Mouse (Mus musculus) gastrocnemius, postnatal 25 days (tissue): ENCODE data around the gene Cplx3. TPM values are rescaled to one million over a fixed set of nuclear protein-coding genes. Genes with fewer than 3 reads are reported as not detected.

Source experiments
- DNase-seq: peaks from one replicate; pipeline ENCODE4 v3.0.0; 2022
- long read RNA-seq, 2 experiments: library from polyadenylated mRNA; stranded (forward); transcript quantifications; one replicate each; pipeline ENCODE4 v2.0.0; 2021
- total RNA-seq, 2 experiments: library from RNA; stranded (reverse); gene quantifications; 1 replicate in 1 of 2; 2 replicates in 1 of 2; pipeline ENCODE4 v1.2.3; 2021

The Cplx3 gene
- total RNA-seq: not detected
- long read RNA-seq, experiment 1: 0 reads
- long read RNA-seq, experiment 2: 0 reads

DNA sequence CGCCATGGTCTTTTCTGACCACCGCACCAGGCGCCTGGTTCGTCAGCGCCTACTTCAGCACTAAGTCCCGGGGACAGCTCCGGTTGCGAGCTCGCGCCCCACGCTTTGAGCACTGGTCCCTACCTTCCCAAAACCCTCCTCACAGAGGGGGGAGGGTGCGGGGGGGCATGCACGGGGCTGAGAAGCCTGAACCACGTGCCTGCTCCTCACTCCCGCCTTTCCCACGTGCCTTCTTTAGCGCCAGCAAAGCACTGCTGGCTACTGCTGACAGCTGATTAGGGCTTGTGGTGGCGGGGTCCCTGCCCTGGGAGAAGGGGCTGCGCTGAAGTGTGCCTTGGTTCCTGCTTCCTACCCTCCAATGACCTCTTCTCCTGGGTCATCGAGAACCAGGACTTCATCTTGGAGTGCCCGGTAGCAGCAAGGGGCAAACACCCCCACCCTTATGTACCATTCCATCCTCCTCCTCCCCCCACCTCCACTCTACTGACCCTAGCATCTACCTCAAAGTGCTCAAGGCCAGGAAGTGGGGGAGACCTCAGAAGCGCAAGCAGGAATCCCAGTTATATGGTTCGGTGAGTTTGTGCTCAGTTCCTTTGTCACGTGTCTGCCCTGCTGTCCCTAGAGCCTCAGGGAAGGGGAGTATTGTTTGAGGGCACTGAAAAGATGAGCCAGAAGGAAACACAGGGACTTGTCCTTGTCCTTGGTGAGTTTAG is at the start of gene Cplx3:
TSS of gene Cplx3 (minus strand) at position 143 of the 713 bp plus-strand sequence.
- DNase-seq: no peak

DNA sequence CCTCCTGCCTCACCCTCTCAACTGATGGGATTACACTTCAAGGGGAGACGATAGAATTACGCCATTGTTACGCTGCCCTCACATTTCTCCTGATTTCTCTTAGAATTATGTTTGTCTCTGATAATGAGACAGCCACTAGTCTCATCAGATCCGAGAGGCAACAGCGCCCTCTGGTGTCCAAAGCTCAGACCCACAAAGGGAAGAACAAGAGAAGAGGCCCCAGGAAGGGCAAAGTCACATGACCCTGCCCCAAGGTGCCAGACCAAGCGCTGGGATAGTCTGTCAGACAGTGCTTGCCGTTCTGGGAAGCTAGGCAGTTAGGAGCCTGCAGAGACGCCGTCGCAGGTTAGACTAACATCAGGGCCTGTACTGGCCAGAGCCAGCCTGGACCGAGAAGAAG is 49.7 kb upstream of the Cplx3 start:
- DNase-seq: peak; percentile 84

DNA sequence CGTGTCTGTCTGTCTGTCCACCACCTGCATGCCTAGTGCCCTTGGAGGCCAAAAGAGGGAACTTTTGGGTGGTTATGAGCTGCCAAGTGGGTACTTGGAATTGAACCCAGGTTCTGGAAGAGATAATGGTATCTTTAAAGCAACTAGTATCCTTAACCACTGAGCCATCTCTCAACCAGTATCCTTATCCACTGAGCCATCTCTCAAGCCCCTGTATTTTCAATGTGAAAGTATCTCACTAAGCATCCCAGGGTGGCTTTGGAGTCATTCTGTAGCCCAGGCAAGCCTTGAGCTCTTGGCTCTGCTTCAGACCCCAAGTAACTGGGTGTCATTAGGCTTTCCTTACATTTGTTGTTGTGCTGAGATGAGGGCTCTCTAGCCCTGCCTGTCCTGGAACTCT is 48.9 kb upstream of the Cplx3 start:
- DNase-seq: no peak

DNA sequence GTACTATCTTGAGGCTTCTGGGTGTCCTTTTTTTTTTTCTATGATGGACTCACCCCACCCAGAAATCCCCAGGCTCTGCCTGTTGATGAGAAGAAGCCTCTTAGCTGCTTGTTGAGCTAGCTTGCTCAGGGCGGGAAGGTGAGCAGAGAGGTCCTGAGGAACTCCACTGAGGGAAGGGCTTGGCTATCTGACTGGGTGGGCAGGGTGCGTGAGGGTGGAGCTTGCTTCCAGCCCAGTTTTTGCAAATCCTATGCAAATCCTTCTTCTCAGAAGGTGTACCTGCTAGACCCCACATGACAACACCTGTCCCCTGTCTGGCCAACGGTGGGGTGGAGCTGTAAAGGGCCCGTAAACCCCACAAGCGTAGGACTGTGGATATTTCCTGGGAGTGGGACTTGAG is 47.2 kb upstream of the Cplx3 start, which contains the start of gene Csk:
TSS of gene Csk (minus strand) at position 349 of the 400 bp plus-strand sequence.
- DNase-seq: no peak

DNA sequence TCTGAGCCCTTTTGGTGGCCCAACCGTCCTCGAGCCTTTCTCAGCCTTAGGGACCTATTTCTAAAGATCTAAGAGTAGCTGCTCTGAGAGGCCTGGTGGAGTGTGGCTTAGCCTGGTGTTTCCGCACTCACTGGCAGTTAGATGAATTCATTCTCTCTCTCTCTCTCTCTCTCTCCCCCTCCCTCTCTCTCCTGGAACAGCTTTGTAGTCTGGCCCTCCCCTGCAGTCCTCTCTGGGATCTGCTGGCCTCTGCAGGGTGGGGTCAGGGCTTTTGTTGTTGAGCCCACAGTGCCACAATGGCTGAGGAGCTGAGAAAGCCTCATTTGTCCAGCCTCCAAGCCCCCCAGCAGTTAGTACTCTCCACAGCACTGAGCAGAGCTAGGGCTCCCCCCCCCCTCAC is 46.8 kb upstream of the Cplx3 start:
- DNase-seq: no peak

DNA sequence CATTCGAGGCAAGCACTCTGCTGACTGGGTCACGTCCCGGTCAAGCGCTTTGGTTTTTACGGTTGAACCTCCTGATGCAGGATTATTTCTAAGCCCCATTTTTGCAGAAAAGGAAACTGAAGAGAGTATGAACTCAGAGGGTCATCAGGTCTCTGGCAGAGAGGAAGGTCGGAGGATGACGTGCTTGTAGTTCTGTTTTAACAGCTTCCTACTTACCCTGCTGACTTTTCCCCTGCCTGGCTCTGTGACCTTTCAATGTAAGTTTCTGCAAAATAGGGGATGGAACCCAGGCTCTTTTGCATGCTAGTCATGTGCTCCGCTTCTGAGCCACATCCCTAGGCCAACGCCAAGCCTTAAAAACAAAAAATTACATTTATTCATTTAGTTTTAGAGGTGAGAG is 46.3 kb upstream of the Cplx3 start:
- no peak for DNase-seq

DNA sequence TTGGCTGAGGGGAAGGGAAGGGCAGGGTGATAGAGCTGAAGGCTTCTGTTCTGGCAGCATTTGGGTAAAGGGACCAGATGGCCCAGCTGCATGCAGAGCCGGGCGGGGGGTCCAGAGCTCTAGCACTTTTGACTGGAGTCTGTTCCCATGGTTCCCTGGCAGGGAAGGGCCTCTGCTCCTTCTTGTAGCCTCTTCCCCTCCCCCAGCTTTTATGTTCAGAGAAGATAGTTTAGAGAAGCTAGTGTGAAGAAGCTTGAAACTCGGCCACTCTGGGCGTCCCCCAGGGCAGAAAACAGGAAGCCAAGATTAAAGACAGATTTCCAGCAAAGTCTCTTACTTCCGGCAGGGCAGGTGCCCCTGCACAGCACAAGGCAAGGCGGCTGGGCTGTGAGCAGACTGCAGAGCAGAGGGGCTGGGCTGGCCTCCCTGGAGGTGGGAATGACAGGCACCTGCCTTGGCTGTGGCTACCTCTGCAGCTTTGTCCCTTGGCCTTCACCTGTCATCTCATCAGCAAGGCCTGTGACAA is 44.8 kb upstream of the Cplx3 start:
- DNase-seq: no peak

DNA sequence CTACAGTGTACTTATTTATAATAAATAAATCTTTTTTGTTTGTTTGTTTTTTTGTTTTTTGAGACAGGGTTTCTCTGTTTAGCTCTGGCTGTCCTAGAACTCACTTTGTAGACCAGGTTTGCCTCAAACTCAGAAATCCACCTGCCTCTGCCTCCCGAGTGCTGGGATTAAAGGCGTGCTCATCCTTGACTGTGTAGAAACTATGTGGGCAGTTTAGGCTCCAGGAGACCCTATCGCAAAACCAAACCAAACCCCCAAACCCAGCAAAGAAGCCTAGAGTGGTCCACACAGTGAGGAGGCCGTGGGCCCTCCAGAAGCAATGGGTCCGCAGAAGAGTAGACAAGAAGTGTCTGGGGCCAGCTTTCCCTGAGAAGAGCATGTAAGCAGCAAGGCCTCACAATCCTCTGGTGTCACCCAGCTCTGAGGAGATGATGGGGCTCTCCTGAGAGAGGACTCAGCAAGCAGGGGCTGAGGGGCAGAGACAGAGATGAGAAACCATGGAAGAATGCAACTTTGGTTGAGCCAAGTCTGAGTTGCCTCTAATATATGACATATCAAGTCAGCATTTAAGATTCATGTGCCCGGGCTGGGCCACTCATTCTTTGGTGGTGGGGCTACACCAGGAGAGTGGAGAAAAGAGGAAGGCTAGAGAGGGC is 44.2 kb upstream of the Cplx3 start:
- DNase-seq: no peak

DNA sequence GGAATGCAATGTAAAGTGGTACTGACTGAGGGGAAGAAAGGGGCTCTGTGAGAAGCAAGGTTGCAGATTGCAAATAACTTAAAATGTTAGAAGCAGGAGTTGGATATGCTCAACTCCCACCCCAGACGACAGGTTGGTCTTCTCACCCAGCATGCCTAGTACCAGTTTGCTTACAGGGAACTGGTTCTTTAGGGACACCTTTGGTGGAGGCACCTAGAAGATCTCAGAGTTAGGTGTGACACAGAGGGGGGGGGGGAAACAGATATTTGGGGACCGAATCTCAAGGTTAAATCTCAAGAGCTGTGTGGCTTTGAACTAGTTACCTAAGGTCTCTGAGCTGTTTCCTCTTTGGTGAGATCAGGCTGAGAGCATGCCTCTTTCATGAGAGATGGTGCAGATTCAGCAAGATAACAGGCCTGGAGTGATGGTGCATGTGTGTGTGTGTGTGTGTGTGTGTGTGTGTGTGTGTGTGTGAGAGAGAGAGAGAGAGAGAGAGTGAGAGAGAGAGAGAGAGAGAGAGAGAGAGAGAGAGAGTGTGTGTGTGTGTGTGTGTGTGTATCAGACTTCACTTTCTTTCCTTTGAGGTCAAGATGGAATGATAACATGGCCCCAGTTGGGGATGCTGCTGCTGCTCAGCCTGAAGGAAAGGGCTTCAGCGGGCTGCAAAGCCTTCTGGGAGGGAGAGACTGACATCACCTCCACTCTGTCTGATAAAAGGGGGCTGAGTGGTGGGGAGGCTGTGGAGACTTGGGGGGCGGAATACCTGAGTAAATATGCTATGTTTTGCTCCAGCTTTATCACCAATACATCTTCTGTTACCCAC is 41.4 kb upstream of the Cplx3 start:
- no peak for DNase-seq

DNA sequence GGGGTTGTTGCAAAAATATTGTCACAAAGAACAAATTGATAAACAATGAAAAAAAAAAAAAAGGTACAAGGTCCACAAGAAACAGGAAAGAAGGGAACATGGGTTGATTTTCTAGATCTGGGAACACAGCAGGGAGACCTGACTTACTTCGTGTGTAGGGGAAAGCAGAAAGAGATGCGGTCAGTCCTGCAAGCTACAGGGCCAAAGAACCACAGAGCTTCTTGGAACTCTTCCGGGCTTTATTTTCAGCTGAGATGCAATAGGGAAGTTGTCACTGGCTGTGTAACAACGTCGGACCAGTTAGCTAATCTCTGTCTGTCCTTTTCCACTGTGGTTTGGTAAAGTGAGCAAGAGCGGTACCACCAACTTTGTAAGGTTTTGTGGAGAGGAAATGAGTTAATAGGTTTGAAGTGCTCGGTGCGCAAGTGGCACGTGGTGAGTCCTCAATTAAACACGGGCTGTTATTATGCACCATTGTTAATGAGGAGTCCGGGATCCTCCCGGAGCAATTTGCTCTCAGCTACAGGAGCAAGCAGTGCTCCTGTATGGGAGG is 40.5 kb upstream of the Cplx3 start:
- no peak for DNase-seq

DNA sequence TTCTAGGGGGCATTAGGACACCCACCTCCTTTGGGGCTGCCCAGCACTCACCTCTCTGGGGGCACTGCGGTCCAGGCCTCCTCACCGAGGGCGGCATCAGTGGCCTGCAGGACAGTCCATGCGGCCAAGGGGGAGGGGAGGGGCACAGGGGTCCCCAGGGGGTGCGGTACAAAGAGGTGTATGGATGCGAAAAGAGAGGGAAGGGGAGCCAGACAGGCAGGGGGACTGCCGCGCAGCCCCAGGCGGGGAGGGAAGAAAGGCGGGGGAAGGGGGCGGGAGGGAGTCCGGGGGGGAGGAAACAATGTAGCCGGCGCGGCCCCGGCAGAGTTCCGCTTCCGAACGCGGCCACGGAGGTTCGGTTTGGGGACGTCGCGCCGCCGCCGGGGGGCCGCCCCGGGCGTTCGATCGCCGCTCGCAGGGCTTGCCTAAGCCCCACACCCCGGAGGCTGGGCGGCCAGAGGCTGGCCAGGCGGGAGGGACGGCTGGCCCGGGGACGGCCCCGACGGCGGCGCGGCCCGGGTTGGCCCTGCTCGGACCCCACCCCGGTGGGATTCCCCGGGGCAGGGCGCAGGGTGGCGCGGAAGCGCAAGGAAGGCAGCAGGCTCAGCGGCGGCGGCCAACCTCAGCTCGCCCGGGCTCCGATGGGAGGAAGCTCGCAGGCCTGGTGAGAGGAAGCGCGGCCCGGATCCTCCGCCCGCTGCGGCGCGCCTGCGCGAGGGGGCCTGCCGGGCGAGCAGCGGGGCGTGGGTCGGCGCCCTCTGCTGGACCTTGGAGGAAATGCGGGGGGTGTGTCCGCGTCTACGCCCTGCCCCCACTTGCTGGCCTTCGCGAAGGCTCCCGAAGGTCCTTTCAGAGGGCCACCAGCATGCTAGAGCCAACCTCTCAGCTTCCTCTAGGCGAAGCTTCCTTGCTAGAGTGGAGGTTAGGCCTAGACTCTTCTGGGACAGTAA is 39.1 kb upstream of the Cplx3 start:
- peak; percentile 92 for DNase-seq

DNA sequence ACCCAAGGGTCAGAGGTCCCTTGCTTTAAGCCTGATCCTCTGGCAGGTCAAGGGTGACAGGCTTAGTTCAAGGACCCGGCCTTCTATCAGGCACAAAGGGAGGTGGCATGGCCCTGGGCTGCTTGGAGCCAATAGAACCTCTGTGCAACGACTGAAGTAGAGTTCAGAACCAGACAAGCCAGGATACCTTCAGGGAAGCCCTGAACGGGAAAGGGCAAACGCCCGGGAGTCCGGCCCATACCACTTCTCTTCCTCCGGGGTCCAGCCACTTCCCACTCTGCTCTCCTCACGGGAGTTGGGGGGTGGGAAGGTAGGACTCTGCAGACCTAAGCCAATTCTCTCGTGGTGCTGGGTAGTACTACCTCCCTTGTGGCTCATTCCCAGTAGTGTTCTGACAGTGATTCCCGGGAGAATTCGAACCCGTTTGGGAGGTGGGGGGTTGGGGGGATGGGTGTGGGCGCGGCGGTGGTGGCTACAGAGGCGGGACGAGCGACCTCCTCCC is 38.4 kb upstream of the Cplx3 start:
- no peak for DNase-seq

DNA sequence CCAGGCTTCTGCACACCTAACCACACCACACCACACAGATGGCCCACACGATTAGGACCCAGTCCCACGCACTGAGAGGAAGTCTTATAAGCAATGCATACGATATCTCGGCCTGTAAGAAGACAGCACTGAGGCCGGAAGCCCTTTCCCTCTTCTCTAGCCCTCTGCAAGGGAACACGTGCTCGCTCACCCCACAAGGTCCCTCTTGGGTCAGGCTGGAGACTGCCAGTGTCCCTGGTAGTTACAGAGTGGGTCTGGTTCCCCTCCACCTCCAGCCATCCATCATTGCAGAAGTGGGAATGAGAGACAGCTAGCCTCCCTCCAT is 37.7 kb upstream of the Cplx3 start:
- DNase-seq: no peak

DNA sequence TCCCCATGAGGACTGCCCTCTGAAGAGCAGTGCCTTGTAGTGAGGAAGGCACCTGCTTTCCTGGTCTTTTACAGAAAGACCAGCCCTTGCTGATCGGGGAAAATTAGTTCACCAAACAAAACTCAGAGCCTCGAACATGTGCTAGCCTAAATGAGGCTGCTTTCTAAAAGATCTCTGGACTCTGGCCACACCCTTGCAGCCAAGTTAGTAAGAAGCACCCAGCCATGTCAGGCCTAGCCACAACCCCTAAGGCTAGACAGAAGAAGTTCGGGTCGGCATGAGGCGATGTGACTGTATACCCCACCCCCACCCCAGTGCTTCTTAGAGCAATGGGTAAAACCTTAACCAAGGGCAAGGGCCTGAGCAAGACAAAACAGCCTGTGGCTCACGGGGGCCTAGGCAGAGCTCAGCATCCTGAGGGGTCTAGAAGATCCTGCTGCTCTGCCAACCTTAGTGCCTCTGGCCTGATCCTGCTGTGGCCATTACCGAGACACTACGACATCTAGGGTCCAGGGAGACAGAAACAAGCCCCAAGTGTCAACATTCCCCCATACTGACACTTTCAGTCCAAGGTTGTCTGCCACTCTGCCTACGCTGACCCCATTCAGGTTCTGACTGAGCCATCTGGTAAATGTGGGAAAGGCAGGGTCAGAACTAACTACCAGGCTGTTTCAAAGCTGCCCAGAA is 37.2 kb upstream of the Cplx3 start:
- DNase-seq: no peak

DNA sequence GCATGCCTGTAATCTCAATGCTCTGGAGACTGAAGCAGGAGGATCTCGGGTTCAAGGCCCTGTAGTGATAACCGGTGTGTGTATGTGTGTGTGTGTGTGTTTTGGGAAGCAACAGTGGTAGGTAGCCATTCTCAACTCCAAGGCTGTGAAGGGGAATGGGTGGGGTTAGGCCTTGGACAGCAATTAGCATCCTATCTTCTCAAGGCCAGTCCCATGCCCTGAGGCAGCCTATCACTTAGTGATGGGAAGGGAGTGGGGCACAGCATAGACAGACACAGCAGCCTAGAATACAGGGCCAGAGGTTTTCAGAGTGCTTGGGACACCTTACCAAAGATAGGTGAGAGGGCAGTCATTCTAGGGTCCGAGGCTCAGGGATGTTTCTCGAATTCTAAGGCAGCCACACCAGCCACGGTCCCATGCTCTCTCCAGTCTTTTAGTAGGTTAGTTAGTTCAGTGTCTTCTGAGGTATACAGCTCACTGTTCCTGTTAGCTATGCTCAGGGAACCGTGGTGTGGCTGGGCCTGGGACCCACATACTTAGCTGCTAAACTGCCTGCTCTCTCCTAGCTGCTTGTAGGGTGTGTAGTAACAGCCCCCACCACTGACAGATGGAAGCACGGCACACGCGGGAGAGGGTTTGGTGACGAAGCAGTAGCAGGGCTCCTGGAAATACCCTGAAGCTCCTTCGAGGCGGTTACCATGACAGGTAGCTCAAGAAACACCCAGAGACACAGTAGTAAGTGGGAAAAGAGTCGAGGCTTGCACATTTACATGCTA is 35.9 kb upstream of the Cplx3 start:
- no peak for DNase-seq

DNA sequence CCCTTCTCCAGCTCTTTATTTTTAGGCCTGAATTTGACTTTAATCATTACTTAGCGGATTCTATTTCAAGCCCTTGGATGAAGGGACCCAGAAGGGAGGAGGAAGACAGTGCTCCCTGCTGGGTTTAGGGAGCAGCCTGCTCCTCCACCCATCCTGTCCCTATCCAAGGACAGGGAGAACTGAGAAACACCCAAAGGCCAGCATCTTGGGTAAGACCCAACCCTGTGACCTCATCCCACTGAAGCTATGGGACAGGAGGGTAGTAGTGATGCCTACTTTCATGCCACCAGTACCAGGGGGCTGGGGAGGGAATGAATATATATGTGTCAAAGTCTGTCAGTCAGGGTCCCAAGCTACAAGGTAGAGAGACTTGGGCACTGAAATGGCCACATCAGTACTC is 34.9 kb upstream of the Cplx3 start:
- DNase-seq: no peak

DNA sequence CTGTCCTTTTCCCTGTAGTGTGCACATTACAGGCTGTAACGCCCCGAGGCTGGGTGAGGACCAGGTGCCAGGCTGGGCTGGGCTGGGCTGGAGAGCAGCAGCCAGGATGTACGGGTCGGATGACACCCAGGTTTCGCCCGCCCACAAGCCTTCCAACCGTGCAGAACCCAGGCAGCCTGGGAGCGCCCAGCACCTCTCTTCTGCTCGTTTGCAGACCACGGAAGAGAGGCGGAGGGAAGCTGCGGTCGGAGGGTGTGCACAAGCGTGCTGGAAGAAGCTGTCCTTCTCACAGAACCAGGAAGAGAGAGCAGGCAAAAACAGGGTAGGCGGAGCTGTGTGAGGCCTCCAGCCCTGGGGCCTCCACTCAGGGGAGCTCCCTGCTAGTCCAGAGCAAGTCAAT is 34.3 kb upstream of the Cplx3 start:
- DNase-seq: peak; percentile 74

DNA sequence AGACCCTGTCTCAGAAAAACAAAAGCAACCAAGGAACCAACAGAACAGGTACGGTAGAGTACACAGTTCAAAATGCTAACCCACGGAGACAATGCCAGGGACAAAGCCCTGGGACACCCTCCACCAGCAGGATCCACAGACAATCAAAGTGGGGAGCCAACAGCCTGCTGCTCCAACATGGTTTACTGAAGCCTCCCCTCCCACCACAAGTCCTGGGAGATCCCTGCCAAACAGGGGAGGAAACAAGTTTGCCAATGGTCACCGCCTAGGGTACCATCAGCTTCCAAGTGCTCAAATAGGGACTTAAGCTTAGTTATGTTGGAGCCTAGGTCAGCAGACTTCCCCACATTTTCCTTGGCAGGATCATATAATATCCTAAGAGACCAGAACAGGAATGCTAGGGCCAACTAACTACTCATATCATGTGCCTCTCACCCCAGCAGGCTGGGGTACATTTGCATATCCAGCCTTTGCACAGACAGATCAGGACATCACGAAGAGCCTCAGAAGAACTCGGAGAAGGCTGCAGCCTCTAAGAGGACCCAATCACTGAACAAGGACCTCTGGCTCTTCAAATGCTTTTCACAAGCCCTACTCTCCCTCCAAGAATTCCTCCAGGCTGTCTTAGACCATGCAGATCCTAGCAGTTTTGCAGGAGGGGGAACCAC is 33.7 kb upstream of the Cplx3 start:
- DNase-seq: no peak
